Mouse (Mus musculus) ovary, adult 18-20 months (tissue): ENCODE data around the gene Rps25.
A peak's percentile ranks its signal among the peaks of the same experiment; 100 is the strongest.
"Not testable (repeated sequence)": the region's sequence is repeated elsewhere in the genome, so short reads cannot be mapped to it uniquely, and the experiment has no call there.

ENCODE experiments used
- DNase-seq: peaks from one replicate; pipeline ENCODE4 v3.0.0; 2022; ENCODE audit warnings: low spot score, mixed read lengths

Rps25 gene

GRCm38 (mm10) chr9:44405011-44405410, 1.9 kb upstream of the Rps25 start:
- DNase-seq: no peak

- DNase-seq: no peak
These were observed 786 bp downstream of the Rps25 start for GRCm38 (mm10) chr9:44407752-44408097.

- not testable (repeated sequence) for DNase-seq
These were observed 1.8 kb downstream of the Rps25 start for GRCm38 (mm10) chr9:44408693-44409092.

GRCm38 (mm10) chr9:44410647-44411336, 3.9 kb downstream of the Rps25 start:
- DNase-seq: no peak

- DNase-seq: no peak
These were observed 4.7 kb downstream of the Rps25 start for GRCm38 (mm10) chr9:44411601-44412130.

- no peak for DNase-seq
These were observed 5.4 kb downstream of the Rps25 start for GRCm38 (mm10) chr9:44412306-44412705.

GRCm38 (mm10) chr9:44412781-44413180, 5.8 kb downstream of the Rps25 start:
- no peak for DNase-seq

GRCm38 (mm10) chr9:44417156-44417891, 10.4 kb downstream of the Rps25 start:
- DNase-seq: peak; percentile 17

- DNase-seq: peak; percentile 89
These were observed 11.0 kb downstream of the Rps25 start for GRCm38 (mm10) chr9:44417892-44418363.

GRCm38 (mm10) chr9:44418519-44419385, 11.8 kb downstream of the Rps25 start, which contains the start of gene Ccdc84:
TSS of gene Ccdc84 (minus strand) at chr9:44418569.
- DNase-seq: no peak

- DNase-seq: not testable (repeated sequence)
These were observed 12.8 kb downstream of the Rps25 start for GRCm38 (mm10) chr9:44419730-44420129.

- DNase-seq: no peak
These were observed 13.4 kb downstream of the Rps25 start for GRCm38 (mm10) chr9:44420280-44420898.

- DNase-seq: no peak
These were observed 16.6 kb downstream of the Rps25 start for GRCm38 (mm10) chr9:44423576-44423975.

- no peak for DNase-seq
These were observed 25.7 kb downstream of the Rps25 start for GRCm38 (mm10) chr9:44432577-44433185.

- DNase-seq: no peak
These were observed 28.8 kb downstream of the Rps25 start for GRCm38 (mm10) chr9:44435747-44436146.

- DNase-seq: no peak
These were observed 34.0 kb downstream of the Rps25 start, which contains the start of gene Foxr1 for GRCm38 (mm10) chr9:44440961-44441360. TSS of gene Foxr1 (minus strand) at chr9:44441136.

GRCm38 (mm10) chr9:44444402-44445025, 37.6 kb downstream of the Rps25 start:
- not testable (repeated sequence) for DNase-seq

- no peak for DNase-seq
These were observed 43.4 kb downstream of the Rps25 start for GRCm38 (mm10) chr9:44450387-44450786.

- DNase-seq: peak; percentile 34
These were observed 47.4 kb downstream of the Rps25 start for GRCm38 (mm10) chr9:44454132-44454890.

GRCm38 (mm10) chr9:44454891-44455220, 47.9 kb downstream of the Rps25 start, which contains the start of gene Upk2:
TSS of gene Upk2 (minus strand) at chr9:44454976.
- DNase-seq: no peak
